Mouse (Mus musculus): ENCODE measurements at regions not wholly inside any gene's neighbourhood (a gene's known extent, or its start where the extent isn't known, plus 50 kb on each side); places are given as distances from the start of the nearest gene placed in this dataset.

- TF ChIP-seq CTCF (IDR thresholded peaks at IDR 0.05; ENCODE audit: low read depth): no peak
- TF ChIP-seq EP300 (IDR thresholded peaks at IDR 0.05; ENCODE audit: low read depth): no peak
These were observed 73.7 kb downstream of the Mrpl39 start for GRCm38 (mm10) chr16:84661879-84662278.

Measured in liver, embryonic 14.5 days (tissue).